Mouse (Mus musculus) adrenal gland, postnatal 4 days (tissue): ENCODE measurements around the gene Fam83d. TPM values are rescaled to one million over a fixed set of nuclear protein-coding genes. Genes with fewer than 3 reads are reported as not detected.
"Not testable (repeated sequence)": the region's sequence is repeated elsewhere in the genome, so short reads cannot be mapped to it uniquely, and the experiment has no call there.

Experiments used
- DNase-seq, 2 experiments: peaks; one replicate each; pipeline ENCODE4 v3.0.0; 2021 to 2022; ENCODE audit warnings: low spot score in 2 of 2, mixed read lengths in 2 of 2
- long read RNA-seq, 2 experiments: library from polyadenylated mRNA; stranded (forward); transcript quantifications; one replicate each; pipeline ENCODE4 v2.0.0; 2021
- total RNA-seq, 2 experiments: library from RNA; stranded (reverse); gene quantifications; 2 replicates each; pipeline ENCODE4 v1.2.3; 2021

The Fam83d gene
- total RNA-seq, result 10 to 100 TPM; 10.6 to 11.3 TPM
- long read RNA-seq, experiment 1, transcript Fam83d-201 (4 exons, 2,266 nt), result major isoform, 24 of 27 reads
- long read RNA-seq, experiment 1, partial matches to known transcripts, result 0 of 27 reads
- long read RNA-seq, experiment 1, other reads (novel, unspliced or antisense), result 3 of 27 reads
- long read RNA-seq, experiment 2, transcript Fam83d-201 (4 exons, 2,266 nt), result major isoform, 25 of 27 reads
- long read RNA-seq, experiment 2, partial matches to known transcripts, result 0 of 27 reads
- long read RNA-seq, experiment 2, other reads (novel, unspliced or antisense), result 2 of 27 reads

DNA sequence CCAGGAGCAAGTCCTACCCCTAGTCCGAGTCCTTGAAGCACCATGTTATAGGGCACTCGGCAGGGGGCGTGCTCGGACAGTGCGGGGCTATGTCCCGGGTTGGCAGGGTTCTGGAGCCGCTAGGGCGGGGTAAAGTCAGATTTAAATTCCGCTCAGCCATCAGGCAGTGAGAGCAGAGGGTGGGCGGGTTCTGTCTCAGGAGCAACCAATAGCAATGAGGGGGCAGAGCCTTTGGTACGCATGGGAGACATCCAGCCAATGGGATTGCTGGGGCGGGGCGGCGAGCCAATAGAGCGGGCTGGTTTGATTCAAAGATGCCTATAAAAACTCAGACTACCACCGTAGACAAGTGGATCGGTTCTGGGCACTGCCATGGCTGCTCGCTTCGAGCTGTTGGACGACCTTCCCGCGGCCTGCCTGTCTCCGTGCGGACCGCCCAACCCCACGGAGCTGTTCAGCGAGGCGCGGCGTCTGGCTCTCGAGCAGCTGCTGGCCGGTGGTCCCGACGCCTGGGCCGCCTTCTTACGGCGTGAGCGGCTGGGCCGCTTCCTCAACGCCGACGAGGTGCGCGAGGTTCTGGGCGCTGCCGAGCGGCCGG is at the start of gene Fam83d:
TSS of gene Fam83d (plus strand) at position 352 of the 598 bp plus-strand sequence.
- DNase-seq, result peak; percentile 78 to 89

DNA sequence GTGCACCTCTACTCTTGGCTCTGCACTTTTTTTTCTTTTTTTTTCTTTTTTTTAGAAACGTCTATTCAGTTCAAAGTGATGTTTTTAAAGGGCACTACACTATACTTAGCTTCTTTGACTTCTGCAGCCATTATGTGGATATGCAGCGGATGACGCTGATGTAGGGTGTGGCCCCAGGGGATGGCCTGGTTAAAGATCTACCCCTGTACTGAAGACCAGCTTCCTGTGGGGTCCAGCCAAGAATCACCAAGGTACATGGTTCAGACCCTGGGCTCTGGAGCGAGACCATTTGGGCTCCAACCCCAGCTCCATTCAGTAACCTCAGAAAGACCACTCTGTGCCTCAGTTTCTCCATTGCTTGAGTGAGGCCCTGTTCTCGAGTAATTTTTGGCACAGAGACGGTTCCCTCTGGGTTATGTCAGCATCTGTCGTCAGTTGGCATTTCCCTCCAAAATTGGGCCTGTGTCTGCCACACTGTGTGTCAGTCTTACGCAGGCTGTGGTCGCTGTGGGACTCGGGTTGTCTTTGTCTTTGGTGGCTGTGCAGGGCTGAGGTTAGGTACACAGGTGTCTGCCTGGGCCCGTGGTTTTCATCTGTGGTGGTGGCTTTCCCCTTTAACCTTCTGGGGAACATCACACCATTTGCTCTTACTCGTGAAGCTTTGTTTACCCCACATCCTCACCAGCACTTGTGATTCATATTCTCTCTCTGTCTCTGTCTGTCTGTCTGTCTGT is 48.9 kb upstream of the Fam83d start:
- DNase-seq, result no peak

DNA sequence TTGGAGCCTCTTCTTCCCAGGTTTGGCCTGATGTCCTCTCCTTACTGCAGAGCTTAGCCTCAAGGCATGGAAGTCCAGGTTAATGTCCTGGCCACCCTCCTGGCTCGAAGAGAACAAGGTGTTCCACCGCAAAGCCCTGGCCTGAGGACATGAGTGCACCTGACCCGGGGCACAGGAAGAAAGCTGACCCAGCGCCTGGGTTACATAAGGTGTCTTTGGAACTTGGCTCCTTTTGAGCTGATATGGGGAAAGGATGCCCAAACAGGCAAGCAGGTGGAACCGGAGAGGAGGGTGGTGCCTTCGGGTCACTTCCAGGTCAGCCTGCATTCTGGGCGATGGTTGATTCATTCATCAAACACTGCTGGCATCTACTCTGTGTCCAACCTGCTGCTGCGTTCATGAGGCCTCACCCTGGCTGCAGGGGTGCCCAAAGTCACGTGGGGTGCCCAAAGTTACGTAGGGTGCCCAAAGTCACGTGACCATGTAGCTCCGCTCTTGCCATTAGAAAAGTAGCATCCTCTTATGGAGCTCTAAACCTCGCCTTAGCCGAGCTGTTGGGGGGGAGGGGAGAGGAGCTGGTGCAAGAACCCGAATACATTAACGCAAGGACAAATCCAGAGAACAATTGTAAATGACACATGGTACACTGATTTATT is 47.0 kb upstream of the Fam83d start:
- no peak for DNase-seq

DNA sequence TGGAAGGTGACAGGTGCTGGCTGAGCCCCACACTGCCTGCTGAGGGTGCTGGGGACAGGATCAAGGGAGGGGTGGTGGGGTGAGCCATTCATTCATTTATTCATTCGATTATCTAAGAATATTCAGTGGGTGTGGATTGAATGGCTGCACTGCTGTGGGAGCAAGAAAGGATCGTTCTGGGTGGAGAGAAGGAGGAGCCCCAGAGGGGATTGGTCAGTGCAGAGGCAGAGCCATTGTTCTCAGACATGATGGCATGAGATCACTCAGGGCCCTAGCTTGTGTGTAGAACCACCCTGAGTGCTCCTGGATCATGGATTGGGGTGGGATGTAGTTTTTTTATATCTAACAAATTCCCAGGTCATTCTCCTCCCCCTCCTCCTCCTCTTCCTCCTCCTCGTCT is 46.4 kb upstream of the Fam83d start:
- no peak for DNase-seq

DNA sequence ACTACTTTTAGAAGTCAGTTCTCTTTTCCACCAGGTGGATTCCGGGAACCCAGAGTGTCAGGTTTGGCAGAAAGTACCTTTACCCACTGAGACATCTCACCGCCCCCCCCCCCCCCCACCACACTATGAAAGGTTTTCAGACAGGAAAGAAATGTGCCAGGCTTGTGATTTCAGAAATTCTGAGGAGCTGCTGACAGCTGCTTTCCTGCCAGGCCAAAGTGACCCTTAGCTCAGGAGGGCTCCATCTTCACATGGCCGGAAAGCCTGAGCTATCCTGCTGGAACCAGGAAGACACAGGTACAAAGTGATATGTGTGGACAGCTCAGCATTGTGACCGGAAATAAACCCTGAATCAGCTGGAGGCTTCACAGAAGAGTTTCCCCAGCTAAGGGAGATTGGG is 45.8 kb upstream of the Fam83d start:
- no peak for DNase-seq

DNA sequence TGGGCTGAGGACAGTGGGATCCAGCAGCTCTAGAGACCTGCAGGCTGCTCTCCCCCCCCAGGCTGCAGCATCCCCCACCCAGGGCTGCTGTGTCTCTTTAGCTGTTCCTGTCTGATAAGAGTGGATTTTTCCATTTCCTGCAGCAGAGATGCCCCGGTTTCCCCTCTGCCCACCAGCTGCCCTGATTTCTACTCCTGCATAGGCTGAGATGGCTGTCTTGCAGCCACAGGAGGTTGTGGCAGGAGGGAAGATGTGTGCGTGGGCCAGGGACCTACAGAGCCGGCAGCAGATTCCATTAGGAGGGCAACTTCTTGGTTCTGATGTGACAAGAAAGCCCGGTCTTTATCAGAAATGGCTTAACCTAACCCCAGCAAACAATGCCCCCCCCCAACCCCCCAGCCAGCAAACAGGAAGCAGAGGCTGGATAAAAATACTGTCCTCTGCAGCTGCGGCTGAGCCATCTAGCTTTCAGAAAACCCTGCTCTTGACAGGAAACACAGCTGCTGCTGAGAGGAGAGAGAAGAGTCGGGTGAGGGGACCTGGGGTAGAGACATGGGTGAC is 44.8 kb upstream of the Fam83d start:
- DNase-seq, result no peak

DNA sequence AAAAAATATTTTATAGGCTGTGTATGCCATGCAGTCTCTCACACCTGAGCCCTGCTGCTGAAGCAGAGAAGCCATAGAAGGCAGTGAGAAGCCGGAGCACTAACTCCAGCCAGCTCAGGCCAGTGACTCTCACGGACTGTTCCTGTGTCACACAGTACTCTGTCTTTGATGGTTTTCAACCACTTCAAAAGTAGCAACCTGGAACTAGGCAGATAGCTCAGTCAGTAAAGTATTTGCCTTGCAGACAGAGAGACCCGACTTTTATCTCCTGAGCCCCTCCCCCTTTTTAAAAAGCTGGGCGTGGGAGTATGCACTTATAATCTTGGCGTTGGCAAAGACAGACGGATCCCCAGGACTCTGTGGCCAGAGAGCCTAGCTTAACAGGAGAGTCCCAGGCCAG is 44.1 kb upstream of the Fam83d start:
- DNase-seq, result no peak

DNA sequence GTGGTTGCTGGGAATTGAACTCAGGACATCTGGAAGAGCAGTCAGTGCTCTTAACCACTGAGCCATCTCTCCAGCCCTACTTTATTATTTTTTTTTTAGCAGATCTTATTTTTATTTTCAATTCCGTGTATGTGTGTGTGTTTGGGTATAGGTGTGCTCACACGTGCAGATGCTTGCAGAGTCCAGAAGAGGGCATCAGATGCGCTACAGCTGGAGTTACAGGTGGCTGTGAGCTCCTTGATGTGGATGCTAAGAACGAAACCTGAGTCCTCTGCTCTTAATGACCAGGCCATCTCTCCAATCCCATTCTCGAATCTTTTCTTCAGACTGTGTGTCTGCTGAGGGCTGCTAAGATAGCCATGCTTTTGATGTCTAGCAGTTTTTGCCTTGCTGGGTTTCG is 41.6 kb upstream of the Fam83d start:
- DNase-seq, result no peak

DNA sequence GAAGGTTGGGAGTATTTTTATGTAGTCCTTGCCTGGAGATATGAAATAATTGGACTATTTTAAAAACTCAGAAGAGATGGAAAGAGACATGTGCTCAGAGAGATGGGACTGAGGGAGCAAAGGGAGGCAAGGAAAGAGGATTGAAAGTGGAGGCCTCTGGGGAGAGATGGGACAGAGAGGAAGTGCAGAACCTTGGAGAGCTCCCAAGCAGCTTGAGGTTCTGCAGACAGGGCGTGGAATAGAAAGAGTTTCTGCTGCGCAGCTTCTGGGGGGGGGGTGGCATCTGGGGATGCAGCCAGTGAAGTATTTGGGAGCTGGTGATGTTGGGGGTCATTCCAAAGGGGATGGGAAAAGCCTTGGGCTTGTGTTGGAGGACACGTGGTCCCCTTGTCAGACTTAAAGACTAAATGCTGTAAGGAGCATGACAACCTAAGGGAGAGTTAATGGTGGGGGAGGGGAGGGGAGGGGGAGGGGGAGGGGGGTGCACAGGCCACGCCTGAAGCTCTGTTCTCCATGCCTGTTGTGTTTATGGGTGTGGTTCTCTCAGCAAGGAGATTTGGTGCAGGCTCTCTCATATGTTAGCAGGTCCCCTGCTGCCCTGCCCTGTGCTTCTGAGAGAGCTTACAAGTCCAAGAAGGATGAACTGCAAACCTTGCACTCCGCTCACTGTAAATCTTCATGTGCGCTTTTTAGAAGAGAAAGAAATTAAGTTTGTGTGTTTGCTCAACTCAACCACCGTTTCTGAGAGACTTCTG is 39.7 kb upstream of the Fam83d start:
- DNase-seq, result no peak

DNA sequence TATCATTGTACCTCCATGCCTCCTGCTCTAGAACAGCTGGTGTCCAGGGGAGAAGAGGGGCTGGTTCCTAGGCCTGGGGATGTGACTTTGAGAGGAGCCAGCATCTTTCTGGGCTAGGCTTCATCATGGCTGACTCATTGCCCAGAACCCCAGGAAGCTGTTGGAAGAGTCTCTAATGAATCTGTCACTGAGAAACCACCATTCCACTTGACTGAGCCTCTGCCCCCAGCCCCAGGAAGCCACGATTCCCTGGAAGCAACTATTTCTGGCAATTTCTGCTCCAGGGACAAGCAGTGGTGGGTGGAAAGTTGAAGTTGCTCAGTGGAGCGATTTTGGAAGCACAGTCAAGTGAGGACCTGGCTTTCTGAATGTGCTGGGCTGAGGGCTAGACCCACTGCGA is 37.0 kb upstream of the Fam83d start:
- DNase-seq, result no peak

DNA sequence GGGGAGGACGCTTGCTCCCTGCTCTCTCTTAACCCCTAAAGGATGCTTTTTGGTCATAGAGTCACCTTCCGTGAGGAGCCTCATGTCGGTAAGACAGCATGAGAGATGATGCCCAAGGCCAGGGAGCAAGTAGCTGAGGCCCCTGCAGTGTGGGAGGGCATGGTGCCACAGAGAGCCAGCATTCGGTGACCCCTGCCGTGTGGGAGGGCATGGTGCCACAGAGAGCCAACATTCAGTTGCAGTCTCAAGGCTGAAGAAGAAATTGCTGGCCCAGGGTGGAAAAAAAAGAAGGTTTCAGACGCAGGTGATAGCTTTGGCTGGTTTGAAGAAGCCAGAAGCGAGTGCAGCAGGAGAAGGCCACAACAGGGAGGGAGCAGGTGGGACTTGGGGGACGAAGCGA is 35.4 kb upstream of the Fam83d start:
- DNase-seq, result no peak

DNA sequence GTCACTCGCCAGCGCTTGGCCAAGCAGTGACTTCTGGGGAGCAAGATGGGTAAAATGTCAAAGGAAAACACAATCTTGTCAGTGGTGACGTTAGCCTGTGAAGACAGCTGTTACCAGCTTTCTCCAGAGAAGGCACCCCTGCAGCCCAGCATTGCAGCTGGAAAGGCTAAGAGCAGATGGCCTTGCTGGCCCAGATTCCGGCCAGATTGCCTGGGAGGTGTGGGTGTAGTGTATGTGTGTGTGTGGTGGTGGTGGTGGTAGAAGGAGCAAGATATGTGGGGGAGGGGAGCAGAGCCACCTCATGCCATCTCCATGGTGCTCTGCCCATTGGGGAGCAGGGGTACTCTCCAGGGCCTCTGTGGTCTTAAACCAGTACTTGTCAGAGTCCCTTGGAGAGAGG is 34.8 kb upstream of the Fam83d start:
- no peak for DNase-seq

DNA sequence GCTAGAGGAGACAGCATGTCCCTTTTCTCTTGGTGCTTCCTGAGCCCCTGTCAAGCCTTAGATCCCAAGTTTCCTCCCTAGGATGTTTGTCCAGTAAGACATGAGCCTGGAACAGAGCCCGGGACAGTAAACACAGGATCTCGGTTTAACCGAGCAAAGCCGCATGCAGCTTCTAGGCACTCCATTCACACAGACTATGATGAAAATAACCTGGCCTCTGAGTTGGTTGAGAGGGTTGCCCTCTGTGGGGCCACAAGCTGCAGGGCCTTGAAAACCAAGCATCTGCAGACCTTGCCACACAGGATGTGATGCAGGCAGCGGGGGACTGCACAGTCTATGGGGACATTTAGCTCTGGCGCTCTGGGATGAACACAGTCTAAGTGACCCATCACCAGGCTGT is 34.0 kb upstream of the Fam83d start:
- DNase-seq, result no peak

DNA sequence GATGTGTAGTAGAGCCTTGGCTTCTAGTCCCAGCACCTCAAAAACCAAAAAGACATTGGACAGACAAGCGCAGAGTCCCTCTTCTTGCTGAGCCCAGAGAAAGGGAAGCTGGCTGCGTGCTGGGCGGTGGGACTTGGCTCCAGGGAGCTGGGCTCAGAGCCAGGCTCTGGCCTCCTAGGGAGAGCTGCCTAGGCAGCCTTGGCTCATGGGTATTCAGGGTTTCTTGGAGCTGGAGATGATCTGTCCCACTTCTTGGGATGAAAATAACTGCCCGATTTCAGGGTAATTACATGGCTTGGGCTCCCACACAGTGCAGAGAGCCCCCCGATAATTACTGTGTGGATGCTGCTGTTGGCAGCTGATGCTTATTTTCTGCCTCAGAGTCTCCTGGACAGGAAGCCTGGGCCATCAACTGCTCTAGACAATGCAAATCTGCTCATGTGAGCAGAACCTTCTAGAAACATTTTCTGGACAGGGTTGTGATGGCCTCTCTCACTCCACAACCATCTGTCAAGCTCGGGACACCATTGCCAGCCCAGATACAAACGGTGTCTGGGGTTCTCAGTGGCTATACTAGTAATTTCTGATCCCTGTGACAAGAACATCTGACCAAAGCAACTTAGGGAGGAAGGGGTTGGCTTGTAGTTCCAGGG is 33.3 kb upstream of the Fam83d start:
- DNase-seq, result no peak

DNA sequence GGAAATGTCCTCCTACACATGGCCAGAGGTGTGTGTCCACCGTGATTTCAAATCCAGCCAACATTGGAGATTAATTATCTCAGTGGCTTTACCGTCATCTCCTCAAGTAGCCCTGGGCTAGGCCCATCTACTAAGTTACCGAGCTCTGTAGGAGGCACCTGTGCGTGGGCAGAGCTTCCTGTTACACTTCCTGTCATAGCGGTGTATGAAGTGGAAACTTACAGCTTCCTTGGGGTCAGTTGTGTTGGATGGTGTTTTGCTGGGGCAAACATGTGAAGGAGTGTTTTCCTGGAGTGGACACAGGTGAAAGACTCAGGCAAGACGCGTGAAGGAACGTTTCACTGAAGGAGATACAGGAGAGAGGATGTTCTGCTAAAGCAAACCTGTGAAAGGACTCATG is 32.6 kb upstream of the Fam83d start:
- DNase-seq, result no peak

DNA sequence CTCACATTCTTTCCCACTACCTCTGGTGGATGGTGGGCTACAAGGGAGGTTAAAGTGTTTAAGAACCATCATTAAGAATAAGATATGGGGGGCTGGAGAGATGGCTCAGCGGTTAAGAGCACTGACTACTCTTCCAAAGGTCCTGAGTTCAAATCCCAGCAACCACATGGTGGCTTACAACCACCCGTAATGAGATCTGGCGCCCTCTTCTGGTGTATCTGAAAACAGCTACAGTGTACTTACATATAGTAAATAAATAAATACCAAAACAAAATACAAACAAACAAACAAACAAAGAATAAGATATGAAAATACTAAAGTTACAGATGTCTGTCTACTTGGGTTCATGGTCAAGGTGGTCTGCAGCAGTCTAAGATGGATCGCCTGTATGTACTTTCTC is 31.6 kb upstream of the Fam83d start:
- not testable (repeated sequence) for DNase-seq

DNA sequence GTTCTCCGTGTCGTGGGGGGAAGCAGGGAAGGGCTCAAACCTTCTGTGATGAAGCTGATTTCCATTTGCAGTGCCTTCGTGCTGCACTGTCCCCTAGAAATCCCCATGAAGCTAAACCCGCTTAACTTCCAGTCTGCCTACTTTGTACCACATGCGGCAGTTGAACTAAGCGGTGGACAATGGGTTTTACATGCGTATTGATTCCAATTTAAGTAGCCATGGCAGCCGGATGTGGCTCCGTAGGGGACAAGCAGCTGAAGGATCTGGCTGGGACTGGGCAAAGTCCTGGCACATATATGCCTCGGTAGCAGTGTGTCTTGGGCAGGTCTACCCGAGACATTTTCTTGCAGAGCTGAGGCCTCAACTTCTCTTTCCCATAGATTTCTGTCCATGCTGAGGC is 29.3 kb upstream of the Fam83d start:
- DNase-seq, result no peak

DNA sequence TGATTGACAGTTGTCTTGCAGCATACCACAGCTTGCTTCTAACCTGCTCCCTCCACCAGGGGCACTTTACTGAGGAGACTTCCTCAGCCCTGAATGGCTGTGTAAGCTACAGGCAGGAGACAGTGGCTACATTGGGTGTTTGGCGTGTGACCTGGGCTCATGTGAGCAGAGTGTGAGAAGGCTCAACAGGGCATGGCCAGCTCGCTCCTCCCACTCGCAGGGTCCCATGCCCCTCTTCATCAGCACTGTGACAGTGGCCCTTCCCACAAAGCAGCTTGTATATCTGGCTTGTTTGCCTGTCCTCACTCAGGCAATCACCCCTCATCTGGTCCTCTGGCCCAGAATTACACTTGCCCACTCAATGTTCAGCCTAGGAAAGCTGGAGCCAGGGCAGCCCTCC is 28.8 kb upstream of the Fam83d start:
- no peak for DNase-seq

DNA sequence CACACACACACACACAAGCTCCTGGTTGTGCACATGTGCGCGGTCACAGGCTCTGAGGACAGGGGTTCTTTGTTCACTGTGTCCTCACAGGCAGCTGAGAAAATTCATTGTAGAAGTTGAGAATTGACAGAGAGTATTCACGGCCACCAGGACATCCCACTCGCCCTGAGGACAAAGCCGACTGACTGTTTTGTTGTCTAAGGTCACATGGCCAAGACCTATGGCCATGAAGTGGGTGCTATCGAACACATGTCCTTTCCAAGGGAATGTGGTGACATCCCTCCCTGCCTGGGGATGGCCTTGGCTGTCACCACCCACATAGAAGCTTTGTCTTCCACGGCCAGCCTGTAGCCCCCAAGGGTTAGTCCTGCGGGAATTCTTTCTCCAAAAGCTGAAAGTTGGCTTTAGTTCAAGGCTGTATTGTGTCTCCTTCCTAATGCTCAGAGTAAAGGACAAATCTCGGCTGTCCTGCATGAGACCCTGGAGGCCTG is 26.8 kb upstream of the Fam83d start:
- DNase-seq, result no peak

DNA sequence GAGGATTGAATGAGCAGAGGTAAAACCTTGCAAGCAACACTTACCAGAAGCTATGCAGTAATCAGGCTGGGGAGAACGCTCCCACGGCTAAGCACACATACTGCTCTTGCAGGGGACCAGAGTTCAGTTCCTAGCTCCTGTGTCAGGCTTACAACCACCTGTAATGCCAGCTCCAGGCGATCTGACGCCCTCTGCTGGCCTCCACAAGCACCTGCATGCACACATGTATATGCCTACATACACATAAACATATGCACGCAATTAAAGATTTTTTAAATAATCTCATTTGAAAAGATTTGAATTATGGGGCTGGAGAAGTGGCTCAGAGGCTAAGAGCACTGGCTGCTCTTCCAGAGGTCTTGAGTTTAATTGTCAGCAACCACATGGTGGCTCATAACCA is 25.5 kb upstream of the Fam83d start:
- DNase-seq, result no peak
